Mouse (Mus musculus): ENCODE data around the gene Kctd14. TPM values are rescaled to one million over a fixed set of nuclear protein-coding genes. Genes with fewer than 3 reads are reported as not detected.
"Not testable (repeated sequence)": the region's sequence is repeated elsewhere in the genome, so short reads cannot be mapped to it uniquely, and the experiment has no call there.

Gene Kctd14
- total RNA-seq (2021), result 1 to 10 TPM; 3.6 to 4.5 TPM
- long read RNA-seq, experiment 1, partial matches to known transcripts, result 1 of 2 reads
- long read RNA-seq, experiment 1, other reads (novel, unspliced or antisense), result 1 of 2 reads
- long read RNA-seq, experiment 2, partial matches to known transcripts, result 0 of 5 reads
- long read RNA-seq, experiment 2, other reads (novel, unspliced or antisense), result 2 of 5 reads

DNA sequence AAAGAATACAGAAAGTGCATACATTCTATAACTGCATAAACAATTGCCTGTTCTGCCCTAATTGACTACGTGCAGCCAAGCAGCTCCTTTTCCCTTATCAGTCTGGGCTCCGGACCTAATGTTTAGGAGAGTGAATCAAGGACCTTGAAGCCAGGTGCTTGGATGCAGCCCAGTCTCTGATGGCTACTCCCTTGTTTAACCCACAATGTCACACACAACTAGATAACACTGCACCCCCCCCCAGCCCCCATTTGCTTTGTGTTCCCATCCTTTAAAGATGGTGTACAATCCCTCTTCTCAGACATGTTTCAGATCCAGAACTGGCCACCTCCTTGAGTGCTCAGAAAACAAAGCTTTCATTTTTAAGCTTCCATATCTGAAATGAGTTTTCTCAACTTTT is at the start of gene Kctd14:
Gene Kctd14 (plus strand): TSS at position 301 of the 400 bp plus-strand sequence.
- DNase-seq (ENCODE audit: low spot score in 2 of 2), result not testable (repeated sequence)

DNA sequence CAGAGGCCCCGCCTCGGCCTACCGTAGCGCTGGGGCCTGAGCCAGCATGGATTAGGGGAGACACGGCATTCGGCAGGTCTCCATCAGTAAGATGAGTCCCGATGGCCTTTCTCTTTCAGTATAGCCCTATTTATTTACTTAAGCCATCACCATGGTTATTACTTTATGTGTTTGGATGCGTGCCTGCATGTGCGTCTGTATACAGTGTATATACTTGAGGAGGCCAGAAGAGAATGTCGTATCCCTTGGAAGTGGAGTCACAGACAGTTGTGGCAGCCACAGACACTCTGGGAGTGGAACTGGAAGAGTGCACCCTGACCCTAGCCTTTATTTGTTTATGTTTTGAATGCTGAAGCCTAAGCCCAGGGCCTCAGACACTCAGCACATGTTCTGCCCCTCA is 44.0 kb upstream of the Kctd14 start:
- DNase-seq (ENCODE audit: low spot score in 2 of 2), result no peak

GRCm38 (mm10) chr7:97411106-97411505 is 40.0 kb upstream of the Kctd14 start:
- no peak for DNase-seq (ENCODE audit: low spot score in 2 of 2)

GRCm38 (mm10) chr7:97411575-97411974 is 39.5 kb upstream of the Kctd14 start:
- DNase-seq (ENCODE audit: low spot score in 2 of 2), result no peak

GRCm38 (mm10) chr7:97413981-97414380 is 37.1 kb upstream of the Kctd14 start:
- DNase-seq (ENCODE audit: low spot score in 2 of 2), result no peak

- DNase-seq (ENCODE audit: low spot score in 2 of 2), result no peak
Measured at GRCm38 (mm10) chr7:97414426-97414825, 36.7 kb upstream of the Kctd14 start.

- no peak for DNase-seq (ENCODE audit: low spot score in 2 of 2)
Measured at GRCm38 (mm10) chr7:97414915-97415687, 36.0 kb upstream of the Kctd14 start.

DNA sequence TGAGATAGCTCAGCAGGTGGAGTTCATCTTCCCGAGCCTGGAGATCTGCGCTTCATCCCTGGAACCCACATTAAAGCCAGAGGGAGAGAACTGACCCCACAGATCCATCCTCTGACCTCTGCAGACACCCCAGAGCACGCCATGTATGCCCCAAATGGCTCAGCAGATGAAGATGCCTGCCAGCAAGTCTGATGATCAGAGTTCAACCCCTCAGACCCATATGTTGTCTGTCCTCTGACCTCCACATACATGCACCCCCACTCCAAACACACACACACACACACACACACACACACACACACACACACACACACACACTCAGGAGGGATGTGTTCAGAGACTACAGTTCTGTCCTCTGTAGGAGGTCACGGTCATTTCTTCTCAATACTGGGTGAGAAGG is 34.6 kb upstream of the Kctd14 start:
- no peak for DNase-seq (ENCODE audit: low spot score in 2 of 2)

DNA sequence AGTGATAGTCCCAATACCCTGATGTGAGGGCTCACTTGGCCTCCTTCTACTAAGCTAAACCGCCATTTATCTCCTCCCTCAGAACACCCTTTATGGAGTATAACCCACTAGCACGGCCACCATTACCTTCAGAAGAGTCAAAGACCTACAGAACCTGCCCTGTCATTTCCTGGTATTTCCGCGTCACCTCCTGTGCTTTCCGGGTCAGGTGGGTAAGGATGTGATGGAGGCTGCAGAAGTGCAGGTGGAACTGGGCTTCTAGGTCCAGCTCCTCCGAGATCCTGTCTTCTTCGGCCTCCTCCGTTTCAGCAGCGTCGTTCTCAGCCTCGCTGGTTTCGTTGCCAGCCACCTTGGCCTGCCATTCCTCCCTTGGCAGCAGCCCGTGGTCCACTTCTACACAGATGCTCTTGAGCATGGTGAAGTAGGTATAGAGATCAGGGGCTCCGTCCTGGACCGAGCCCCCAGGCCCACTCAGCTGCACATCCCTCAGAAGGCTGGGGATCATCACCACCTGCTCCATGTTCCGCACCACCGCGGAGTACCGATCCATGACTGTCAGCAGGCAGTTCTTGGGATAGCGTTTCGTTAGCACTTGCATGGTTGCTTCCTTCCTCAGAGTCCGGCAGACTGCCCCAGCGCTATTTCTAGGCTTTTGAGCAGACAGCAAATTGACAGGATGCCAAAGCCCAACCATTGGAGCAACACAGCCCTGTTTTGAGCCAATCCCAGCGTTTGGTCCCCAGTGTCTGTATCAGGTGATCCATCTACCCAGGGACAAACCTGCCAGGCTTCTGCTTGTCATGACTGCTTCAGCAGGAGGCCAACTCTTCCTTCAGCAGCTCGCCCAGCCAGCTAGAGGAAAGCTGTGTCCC is 34.0 kb upstream of the Kctd14 start, which contains the start of gene Thrsp:
Gene Thrsp (minus strand): TSS at position 825 of the 872 bp plus-strand sequence.
- DNase-seq (ENCODE audit: low spot score in 2 of 2), result peak; percentile 12 to 63

DNA sequence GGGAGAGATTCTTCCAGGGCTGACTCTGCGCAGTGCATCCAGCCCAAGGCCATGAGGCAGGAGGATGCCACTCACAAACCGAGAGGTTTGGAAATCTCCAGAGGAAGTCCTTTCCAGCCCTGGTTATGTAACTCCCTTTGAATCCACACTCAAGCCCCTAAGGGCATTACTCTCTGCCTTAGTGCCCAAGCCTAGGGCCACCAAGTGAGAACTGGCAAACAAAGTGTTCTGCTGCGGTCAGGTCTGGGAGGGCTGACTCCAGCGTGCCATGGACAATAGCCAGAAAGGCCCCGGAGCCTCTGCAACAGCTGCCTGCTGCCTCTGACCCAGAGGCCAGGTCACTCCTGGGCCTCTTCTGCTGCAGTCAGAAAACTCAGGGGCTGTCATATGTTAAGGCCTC is 32.4 kb upstream of the Kctd14 start:
- DNase-seq (ENCODE audit: low spot score in 2 of 2), result no peak

DNA sequence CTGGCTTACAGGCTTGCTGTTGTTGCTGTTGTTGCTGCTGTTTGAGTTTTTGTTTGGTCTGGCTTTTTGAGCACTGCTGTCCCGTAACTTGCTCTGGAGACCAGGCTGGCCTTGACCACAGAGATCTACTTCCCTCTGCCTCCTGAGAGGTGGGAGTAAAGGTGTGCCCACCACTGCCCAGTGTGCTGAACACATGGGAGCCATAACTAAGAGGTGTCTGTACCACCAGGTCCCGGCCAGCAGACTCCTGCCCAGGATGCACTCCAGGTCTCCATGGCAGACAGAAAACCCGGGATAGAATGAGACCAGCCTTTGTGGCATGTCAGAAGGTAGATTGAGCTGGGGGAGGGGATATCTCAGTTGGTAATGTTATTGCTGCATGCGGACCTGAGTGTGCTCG is 32.0 kb upstream of the Kctd14 start:
- DNase-seq (ENCODE audit: low spot score in 2 of 2), result no peak

- DNase-seq (ENCODE audit: low spot score in 2 of 2), result no peak
Measured at GRCm38 (mm10) chr7:97420406-97420805, 30.7 kb upstream of the Kctd14 start.

DNA sequence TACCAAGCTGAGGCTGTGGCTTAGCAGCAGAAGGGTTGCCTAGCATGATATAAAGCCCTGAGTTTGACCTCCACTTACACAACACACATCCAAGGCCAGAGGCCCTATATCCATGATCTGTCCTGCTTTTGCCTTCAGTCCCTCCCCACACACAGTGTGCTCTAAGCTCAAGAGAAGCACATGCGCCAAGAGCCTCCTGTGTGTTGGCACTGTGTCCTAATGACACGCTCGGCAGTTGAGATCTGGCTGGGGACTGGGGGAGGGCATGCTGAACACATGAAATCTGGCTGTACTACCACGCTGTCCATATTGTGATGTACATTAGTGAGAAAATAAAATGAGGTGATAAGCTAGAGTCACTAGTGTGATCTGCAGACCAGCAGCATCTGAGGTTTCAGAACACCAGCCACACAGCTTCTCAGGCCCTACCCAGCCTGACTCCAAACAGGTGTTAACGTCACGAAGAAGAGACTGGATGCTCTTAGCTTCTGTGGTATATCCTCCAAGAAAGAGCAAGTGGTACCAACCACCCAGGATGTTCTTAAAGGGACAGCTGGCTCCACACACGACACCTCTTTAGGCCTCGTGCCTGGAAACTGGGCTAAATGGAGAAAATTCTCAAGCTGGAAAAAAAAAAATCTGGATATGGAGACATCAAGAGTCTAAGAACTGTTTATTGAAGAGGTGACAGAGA is 30.0 kb upstream of the Kctd14 start:
- DNase-seq (ENCODE audit: low spot score in 2 of 2), result no peak

GRCm38 (mm10) chr7:97423754-97424153 is 27.4 kb upstream of the Kctd14 start:
- DNase-seq (ENCODE audit: low spot score in 2 of 2), result no peak

DNA sequence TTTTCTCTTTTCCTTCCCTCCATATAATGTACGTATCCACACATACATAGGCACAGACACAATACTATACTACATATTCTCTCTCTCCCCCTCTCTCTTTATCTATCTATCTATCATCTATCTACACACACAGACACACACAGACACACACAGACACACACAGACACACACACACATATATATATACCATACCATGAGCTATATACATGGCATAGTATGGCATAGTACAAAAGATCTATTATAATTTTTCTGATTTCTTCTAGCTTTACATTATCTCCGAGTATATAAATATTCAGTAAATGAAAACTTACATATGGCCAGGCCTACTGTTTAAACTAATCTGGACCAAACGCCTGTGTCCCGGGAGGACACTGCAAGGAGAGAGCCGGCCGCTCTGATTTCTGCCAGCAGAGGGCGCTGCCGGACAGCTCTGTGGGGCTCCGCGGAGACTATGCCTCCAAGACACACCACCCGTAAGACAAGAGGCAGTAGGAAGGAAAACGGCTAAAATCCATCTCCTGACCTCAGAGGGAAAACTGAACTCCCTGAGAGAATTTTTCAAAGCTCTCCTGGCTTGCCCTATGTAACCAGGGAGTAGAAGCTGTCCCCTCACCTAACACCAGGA is 26.4 kb upstream of the Kctd14 start:
- peak; percentile 89 to 91 for DNase-seq (ENCODE audit: low spot score in 2 of 2)

DNA sequence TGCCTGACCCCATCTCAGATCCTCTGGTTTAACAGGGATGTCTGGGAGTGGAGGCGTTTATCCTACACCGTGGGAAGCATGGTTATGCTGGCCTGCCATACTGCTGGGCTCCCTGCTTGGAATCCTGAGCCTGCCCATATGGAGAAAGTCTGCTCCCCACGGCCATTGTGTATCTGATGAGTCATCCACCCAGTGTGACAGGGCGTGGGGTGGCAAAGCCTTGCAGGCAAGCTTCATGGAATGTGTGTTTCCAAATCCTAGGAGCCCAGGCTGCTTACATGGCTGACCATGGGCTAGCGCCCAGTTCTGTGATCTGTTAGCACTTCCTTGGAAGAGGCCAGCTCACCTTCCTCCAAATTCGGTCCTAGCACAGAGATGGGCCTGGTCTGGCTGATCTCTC is 24.6 kb upstream of the Kctd14 start:
- DNase-seq (ENCODE audit: low spot score in 2 of 2), result no peak

DNA sequence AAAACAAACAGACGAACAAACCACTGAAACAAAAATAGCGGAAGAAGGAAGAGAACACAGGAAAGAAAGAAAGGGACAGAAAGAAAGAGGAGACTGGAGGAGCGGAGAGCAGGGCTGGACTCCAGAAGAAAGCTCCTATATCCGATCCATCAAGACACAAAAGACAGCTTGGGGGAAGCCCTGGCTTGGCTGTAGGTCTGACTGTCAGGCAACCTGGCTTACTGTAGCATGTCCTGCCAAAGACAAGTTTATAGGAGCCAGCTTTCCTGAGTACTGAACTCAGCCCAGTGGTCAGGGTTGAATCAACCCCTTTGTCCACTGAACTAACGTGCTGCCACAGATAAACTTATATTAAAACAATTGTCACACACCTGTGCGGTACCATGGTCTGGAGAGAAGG is 23.8 kb upstream of the Kctd14 start:
- DNase-seq (ENCODE audit: low spot score in 2 of 2), result no peak

- DNase-seq (ENCODE audit: low spot score in 2 of 2), result no peak
Measured at GRCm38 (mm10) chr7:97427778-97428420, 23.2 kb upstream of the Kctd14 start.

DNA sequence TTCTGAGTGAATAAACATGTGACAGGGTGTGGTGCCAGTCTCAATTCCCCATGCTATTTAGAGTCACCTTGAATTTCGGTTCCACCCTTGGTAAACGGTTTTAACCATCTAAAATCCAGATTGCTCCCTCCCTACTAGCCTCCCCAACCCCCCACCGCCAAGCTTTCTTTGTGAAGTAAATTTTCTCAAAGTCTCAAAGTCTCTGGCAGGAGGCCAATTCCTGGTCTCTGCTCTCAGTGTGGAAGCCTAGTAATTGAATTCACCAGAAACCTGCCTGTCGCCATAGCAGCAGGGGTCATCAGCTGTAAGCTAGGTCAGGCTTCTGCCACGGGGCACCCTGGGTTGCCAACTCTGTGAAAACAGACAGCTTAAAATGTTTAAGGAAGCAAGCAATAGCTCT is 21.4 kb upstream of the Kctd14 start:
- no peak for DNase-seq (ENCODE audit: low spot score in 2 of 2)

DNA sequence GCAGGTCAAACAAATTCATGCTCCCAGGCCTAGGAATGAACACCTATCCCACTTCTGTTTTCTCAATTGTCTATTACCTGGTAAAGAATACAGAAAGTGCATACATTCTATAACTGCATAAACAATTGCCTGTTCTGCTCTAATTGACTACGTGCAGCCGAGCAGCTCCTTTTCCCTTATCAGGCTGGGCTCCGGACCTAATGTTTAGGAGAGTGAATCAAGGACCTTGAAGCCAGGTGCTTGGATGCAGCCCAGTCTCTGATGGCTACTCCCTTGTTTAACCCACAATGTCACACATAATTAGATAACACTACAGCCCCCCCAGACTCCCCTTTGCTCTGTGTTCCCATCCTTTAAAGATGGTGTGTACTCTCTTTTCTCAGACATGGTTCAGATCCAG is 17.6 kb upstream of the Kctd14 start:
- DNase-seq (ENCODE audit: low spot score in 2 of 2), result not testable (repeated sequence)

Data from adrenal gland, postnatal 4 days (tissue).